Mouse (Mus musculus) left cerebral cortex, postnatal 4 days (tissue): ENCODE measurements around the gene Dync2li1. TPM values are rescaled to one million over a fixed set of nuclear protein-coding genes. Genes with fewer than 3 reads are reported as not detected.

ENCODE experiments used
- DNase-seq: peaks from one replicate; pipeline ENCODE4 v3.0.0-alpha.2; 2022
- intact Hi-C: fragments of 180-260 bp; cut with DNase I; formaldehyde crosslinking; loops from one replicate; pipeline ENCODE4 v1.15.1; 2025
- total RNA-seq, 2 experiments: library from RNA; stranded (reverse); gene quantifications; 2 replicates each; pipeline ENCODE4 v1.2.3; 2021

Dync2li1 gene
- 10 to 100 TPM; 20.1 to 22.8 TPM for total RNA-seq

- intact Hi-C loops, result loop anchor here (10.0 kb wide), 1 partner anchor 152 kb away; no protein-coding TSS in a partner anchor
- DNase-seq, result peak; percentile 93
Observed at GRCm38 (mm10) chr17:84626276-84626856, at the start of gene Dync2li1. Dync2li1 (plus strand) TSS chr17:84626496.

- DNase-seq, result no peak
- intact Hi-C loops, result no loop called here
Observed at GRCm38 (mm10) chr17:84576621-84577293, 49.5 kb upstream of the Dync2li1 start.

- intact Hi-C loops, result no loop called here
- no peak for DNase-seq
Observed at GRCm38 (mm10) chr17:84579249-84579648, 47.0 kb upstream of the Dync2li1 start.

- intact Hi-C loops, result no loop called here
Observed at GRCm38 (mm10) chr17:84579817-84580216, 46.5 kb upstream of the Dync2li1 start.

GRCm38 (mm10) chr17:84580821-84581220, 45.5 kb upstream of the Dync2li1 start:
- intact Hi-C loops, result no loop called here

More at GRCm38 (mm10) chr17:84579817-84580216, 46.5 kb upstream of the Dync2li1 start:
- DNase-seq, result no peak

GRCm38 (mm10) chr17:84581740-84582414, 44.4 kb upstream of the Dync2li1 start:
- no peak for DNase-seq
- intact Hi-C loops, result no loop called here

More at GRCm38 (mm10) chr17:84580821-84581220, 45.5 kb upstream of the Dync2li1 start:
- DNase-seq, result no peak

GRCm38 (mm10) chr17:84584107-84584506, 42.2 kb upstream of the Dync2li1 start:
- DNase-seq, result no peak
- intact Hi-C loops, result no loop called here

- DNase-seq, result peak; percentile 31
- intact Hi-C loops, result no loop called here
Observed at GRCm38 (mm10) chr17:84585104-84585503, 41.2 kb upstream of the Dync2li1 start.

- intact Hi-C loops, result no loop called here
- DNase-seq, result no peak
Observed at GRCm38 (mm10) chr17:84590065-84590464, 36.2 kb upstream of the Dync2li1 start.

GRCm38 (mm10) chr17:84591431-84592150, 34.7 kb upstream of the Dync2li1 start:
- no peak for DNase-seq
- intact Hi-C loops, result no loop called here

- intact Hi-C loops, result no loop called here
- DNase-seq, result no peak
Observed at GRCm38 (mm10) chr17:84596015-84596441, 30.3 kb upstream of the Dync2li1 start.

- DNase-seq, result no peak
- intact Hi-C loops, result no loop called here
Observed at GRCm38 (mm10) chr17:84596501-84596900, 29.8 kb upstream of the Dync2li1 start.

GRCm38 (mm10) chr17:84597859-84598258, 28.4 kb upstream of the Dync2li1 start:
- intact Hi-C loops, result no loop called here
- no peak for DNase-seq

- intact Hi-C loops, result no loop called here
Observed at GRCm38 (mm10) chr17:84598928-84599327, 27.4 kb upstream of the Dync2li1 start.

GRCm38 (mm10) chr17:84600051-84600983, 26.0 kb upstream of the Dync2li1 start:
- DNase-seq, result no peak
- intact Hi-C loops, result no loop called here

More at GRCm38 (mm10) chr17:84598928-84599327, 27.4 kb upstream of the Dync2li1 start:
- DNase-seq, result no peak

GRCm38 (mm10) chr17:84601805-84602204, 24.5 kb upstream of the Dync2li1 start:
- DNase-seq, result no peak
- intact Hi-C loops, result no loop called here

GRCm38 (mm10) chr17:84603202-84603627, 23.1 kb upstream of the Dync2li1 start:
- intact Hi-C loops, result no loop called here
- DNase-seq, result no peak

- intact Hi-C loops, result no loop called here
- no peak for DNase-seq
Observed at GRCm38 (mm10) chr17:84603709-84604420, 22.4 kb upstream of the Dync2li1 start.

GRCm38 (mm10) chr17:84606976-84607375, 19.3 kb upstream of the Dync2li1 start:
- intact Hi-C loops, result no loop called here
- no peak for DNase-seq
